Mouse (Mus musculus): Measurements from ENCODE around the gene Gna12.

DNA sequence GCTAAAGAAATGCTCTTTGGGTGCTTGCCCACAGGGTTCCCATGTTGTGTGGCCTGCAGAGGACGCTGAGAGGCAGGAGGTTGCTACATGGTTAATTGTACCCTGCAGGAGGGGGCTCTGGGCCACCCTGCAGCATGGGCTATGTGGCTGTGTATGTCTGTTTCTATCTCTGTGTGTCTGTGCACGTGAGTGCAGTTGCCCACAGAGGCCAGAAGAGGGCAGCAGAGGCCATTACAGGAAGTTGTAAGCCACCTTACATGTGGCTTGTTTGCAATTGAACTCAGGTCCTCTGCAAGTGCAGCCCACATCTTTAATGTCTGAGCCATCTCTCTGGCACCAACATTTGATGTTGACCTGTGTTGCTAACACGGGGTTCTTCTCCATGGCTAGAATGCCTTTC lies 77.6 kb downstream of the Gna12 start:
- TF ChIP-seq CTCF (IDR thresholded peaks at IDR 0.05): peak; percentile 63
- no peak for TF ChIP-seq EP300 (IDR thresholded peaks at IDR 0.05; ENCODE audit: insufficient read depth, low read depth, low read length)

All from heart, adult 2 months (tissue).